Mouse (Mus musculus) NIH3T3 (cell line): Measurements from ENCODE around the gene Trim47.

ENCODE experiments used
- DNase-seq: peaks from one replicate; pipeline ENCODE4 v3.0.0-alpha.2; 2012; ENCODE audit warnings: low read depth

Trim47 gene

GRCm38 (mm10) chr11:116088188-116088587 lies 38.8 kb downstream of the Trim47 start:
- no peak for DNase-seq

DNA sequence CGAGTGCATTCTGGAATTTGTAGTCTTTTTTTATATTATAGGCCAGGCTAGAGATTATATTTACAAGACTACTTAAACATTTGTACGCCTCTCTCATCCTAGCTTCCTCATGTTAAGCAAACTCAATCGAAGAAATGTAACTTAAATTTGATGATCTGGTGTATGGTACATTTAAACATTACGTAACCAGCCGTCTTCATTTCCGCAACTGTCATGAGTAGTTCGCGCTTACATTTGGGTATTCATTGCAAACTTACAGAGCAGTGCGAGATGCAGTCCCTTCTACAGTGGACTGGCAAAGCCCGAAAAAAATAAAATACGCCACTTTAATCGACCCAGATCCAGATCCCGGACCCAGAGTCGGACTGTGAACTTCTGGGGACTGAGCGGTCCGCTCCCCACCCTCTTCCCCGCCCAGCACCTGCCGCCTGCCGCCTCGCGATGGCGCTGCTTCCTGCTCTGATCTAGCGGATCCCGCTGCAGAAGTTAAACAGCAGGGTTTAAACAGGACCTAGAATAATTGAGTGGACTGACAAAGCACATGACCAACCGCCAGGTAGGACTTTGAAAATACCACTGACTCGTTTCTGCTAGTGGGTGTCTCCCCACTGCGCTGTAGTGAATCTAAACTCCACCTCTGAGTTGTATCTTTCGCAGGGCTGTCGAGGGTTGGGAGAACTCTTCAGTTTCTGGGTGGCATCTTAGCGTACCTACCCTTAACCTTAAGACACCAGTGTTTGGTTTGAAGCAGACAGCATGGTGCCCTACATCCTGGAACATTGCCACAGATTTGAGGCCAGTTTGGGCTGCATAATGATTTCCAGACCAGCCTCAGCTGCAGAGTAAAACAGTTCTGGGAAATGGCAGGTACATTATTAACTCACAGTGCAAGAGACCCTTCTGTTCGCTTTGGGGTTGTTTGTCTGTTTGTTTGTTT lies 39.5 kb downstream of the Trim47 start:
- DNase-seq = peak; percentile 92

GRCm38 (mm10) chr11:116086258-116087193 lies 40.5 kb downstream of the Trim47 start, which contains the start of gene Wbp2:
Wbp2 (minus strand) TSS chr11:116086995.
- DNase-seq = peak; percentile 99

DNA sequence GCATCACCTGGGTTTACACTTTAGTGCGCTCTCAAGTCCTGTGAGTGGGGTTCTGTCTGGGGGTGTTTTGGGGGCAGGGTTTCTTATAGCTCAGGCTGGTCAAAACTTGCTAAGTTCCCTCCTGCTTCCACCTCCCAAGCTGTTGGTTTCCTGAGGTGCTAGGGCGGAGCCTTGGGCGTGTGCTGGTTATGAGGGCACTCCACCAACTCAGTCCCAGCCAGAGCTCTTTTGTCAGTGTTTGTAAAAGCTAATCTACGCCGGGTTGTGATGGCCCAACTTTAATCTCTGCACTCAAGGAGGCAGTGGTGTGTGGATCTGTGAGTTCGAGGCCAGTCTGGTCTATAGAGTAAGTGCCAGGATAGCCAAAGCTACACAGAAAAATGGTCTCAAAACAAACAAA lies 42.8 kb downstream of the Trim47 start:
- DNase-seq = no peak

DNA sequence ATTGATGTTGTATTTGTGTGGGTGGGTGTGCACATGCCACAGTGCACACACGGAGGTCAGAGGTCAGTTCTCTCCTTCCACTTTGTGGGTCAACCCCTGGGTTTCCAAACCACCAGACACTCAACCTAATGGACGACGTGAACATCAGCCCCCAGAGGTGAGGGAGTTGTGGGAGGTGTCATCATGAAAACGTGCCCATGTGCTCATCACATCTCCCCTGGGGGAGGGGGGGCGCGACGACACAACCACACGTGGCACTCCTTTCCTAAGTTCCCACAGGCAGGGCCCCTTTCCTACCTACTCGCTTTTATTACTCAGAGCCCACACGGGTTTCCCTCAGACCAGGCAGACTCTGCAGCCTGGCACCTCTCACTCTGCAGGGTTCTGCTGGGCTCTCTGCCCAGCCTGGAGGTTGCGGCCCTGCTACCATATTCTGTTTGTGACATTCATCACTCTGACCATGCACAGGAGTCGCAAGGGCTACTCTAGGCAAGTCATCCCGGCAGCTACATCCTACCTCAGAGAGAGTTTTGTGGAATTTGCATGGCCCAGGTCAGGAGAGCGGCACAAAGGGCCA lies 43.8 kb downstream of the Trim47 start:
- no peak for DNase-seq

DNA sequence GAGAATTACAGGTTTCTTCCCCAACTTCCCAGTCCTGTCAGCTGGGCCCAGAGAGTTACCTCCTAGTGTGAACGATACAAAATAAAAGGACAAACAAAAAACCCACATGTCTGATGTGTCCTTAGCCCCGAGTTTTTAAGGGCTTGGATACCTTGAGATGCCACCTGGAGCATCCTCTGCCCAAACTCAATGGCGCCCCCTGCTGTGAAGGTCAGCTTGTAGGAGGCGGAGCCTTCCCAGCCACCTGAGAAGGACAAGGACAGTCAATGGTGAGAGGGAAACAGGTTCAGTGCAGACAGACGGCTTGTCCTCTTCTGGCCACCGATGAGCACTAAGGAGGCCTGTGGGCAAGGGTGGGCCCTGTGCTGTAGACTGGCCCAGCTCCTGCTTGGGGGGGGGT lies 45.9 kb downstream of the Trim47 start:
- DNase-seq = peak; percentile 57

DNA sequence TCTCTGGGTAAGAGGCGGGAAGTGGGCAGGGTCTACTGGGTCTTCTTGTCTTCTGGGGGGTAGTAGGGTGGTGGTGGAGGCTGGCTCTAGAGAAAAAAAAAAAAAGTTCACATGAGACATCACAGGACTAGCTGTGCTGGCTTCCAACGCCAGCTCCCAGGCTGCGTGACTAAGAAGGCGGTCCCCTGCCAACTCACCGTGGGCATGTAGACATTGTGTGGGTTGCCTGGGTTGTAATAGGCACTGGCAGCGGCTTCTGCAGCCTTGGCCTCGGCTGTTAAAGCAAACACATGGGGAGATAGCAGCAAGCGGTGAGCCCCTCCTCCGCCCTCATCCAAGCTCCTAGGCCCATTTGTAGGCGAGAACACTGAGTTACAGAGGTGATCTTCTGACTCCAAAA lies 47.5 kb downstream of the Trim47 start:
- DNase-seq = peak; percentile 45

DNA sequence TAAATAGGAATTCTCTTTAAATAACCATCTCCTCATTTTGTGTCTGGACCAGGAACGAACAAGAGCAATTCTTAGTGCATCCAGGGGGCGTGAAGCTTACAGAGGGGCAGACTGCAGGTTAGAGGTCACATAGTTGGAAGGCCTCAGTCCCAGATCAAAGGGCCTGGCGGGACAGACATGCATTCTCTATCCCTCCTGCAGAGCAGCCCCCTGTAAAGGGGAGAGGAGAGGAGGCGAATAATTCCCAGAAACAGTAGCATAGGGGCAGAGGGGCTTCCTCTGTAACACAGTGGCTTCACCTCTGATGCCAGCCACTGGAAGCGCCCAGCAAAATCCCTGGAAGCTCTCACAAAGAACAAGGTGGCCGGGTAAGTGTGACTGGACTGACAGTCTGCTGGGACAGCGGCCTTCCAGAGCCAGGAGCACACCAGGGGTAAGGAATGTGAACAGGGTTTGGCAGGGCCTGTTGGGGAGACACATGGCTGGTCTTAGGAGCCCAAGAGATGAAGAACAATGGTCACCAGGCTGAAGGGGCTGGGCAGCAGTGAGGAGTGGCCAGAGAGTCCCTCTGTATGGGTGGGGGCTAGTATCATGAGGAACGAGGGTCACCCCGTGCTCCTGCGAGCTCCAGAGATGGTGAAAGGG lies 48.2 kb downstream of the Trim47 start:
- DNase-seq = no peak

- no peak for DNase-seq
Measured at GRCm38 (mm10) chr11:116078221-116078620, 48.8 kb downstream of the Trim47 start.

DNA sequence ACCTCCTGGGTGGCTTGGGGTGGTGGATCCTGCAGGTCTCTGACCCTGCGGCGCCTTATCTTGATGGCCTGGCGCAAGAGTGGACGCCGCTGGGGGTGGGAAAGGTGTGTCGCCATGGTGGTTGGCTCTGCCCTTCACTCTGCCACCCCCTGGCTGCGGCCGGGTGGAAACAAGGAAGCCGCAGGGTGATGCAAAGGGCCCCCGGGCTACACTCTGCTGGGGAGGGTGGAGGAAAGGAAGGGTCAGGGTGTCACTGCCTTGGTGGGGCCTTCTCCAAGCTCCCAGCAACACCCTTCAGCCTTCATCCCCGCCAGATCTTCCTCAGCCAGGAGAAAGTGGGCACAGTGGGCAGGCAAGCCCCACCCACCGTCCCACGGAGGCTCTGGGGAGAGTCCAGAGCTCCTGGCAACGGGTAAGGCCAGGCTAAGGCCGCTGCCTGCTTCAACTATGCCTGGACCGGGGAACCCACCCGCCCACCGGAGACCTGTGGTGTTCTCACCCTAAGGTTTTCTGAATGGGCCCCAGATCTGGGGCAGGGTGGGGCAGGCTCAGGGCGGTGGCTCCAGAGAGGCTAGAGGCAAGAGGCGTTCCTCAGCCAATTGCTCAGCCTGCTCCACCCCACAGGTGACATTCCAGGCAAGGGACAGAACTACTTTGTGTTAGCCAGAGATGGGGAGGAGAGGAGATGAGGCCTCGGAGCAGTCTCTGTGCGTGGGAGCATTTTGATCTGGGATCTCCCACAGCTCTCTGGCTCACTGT lies 49.4 kb downstream of the Trim47 start, which contains the start of gene Unc13d:
Unc13d (minus strand) TSS at position 516 of the 759 bp plus-strand sequence.
- no peak for DNase-seq

DNA sequence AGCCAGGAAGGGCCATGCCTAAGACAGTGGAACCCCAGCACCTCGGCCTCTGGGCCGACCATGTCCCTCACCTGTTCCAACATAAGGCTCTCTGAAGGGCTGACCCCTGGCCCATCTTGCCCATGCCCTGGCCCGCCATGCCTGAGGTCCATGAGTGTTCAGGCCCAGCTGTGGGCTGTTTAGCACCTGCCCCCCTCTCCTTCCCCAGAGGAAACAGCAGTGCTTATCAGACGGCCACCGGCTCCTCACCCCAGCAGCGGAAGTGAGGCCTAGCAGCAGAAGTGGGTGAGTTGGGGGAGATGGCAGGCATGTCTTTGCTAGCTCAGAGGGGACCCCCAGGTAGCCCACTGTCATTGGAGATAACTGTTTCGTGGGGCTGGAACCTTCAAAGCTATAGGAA lies 50.2 kb downstream of the Trim47 start:
- no peak for DNase-seq

- DNase-seq = no peak
Measured at GRCm38 (mm10) chr11:116076266-116076540, 50.8 kb downstream of the Trim47 start.

GRCm38 (mm10) chr11:116075539-116076265 lies 51.3 kb downstream of the Trim47 start:
- no peak for DNase-seq

- DNase-seq = no peak
Measured at GRCm38 (mm10) chr11:116074436-116074991, 52.5 kb downstream of the Trim47 start.

DNA sequence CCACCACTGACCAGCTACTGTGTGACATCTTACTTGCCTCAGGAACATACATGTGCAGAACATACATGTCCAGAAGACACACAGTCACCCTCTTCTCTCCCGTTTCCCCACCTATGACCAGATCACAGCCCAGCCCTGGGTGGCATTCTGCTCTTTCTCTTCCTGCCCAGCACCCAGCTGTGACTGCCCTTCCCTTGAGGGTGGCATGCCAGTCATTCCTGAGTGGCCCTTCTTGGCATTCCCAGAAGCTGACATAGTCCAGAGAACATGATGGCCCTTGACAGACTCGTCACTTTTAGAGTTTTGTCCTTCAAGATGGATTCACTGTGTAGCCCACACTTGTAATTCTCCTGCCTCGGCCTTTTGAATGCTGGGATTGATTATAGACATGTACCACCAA lies 54.4 kb downstream of the Trim47 start:
- no peak for DNase-seq

DNA sequence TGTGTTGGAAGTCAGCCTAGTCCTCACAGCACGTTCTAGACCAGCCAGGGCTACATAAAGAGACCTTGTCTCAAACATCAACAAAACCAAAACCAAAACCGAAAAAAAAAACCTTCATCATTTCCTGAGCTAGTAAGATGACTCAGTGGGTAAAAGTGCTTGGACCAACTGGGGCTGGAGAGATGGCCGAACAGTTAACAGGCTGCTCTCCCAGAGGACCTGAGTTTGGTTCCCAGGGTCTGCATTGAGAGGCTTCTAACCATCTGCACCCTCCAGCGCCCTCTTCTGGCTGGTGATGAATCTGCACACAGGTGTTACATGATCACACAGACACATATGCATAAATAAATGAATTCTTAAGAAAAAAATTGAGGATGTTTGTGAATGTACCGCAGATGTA lies 55.5 kb downstream of the Trim47 start:
- DNase-seq = peak; percentile 87

GRCm38 (mm10) chr11:116065345-116065744 lies 61.7 kb downstream of the Trim47 start:
- DNase-seq = no peak

- DNase-seq = no peak
Measured at GRCm38 (mm10) chr11:116064187-116064867, 62.7 kb downstream of the Trim47 start.

GRCm38 (mm10) chr11:116063562-116063961 lies 63.4 kb downstream of the Trim47 start:
- no peak for DNase-seq

DNA sequence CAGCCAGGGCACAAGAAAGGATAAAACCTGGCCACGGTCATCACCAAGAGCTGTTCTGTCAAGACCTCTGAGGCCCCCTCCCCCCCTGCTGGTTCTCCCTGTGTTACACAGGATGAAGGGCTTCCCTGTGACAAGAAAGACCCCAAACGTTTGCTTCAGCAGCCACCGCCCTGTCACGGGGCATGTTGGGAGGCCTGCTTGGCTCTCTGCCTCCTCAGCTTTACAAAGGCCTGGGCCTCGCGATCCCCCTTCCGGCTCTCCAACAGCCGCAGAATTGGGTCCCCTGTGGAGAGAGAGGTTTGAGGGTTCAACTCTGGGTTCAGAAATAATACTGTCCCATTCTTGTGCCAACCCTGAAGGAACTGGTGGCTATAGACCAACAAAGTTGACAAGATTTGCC lies 64.5 kb downstream of the Trim47 start:
- DNase-seq = no peak
